Mouse (Mus musculus) megakaryocyte, adult 5-6 weeks (primary cell): Measurements from ENCODE around the gene Zdhhc24. TPM values are rescaled to one million over a fixed set of nuclear protein-coding genes. Genes with fewer than 3 reads are reported as not detected.
"Not testable (repeated sequence)": the region's sequence is repeated elsewhere in the genome, so short reads cannot be mapped to it uniquely, and the experiment has no call there.

Experiments used
- ATAC-seq: 2 replicates; pipeline ENCODE4 v1.8.0; 2016; ENCODE audit warnings: mild to moderate bottlenecking, inconsistent platforms; ENCODE audit not compliant: poor library complexity, severe bottlenecking
- total RNA-seq, 2 experiments: library from RNA; stranded (forward) in 1 of 2; stranded (reverse) in 1 of 2; fragments of 153-499, 151-499 nt in 1 of 2; fragments of 221-1000, 200-1000 nt in 1 of 2; gene quantifications; 2 replicates each; pipeline versions ENCODE4 v1.2.3 to v1.2.4; 2015 to 2017

The Zdhhc24 gene
- total RNA-seq (2015): 5.3 and 5.8 TPM in 2 replicates
- total RNA-seq (2017): 7.1 and 7.6 TPM in 2 replicates

DNA sequence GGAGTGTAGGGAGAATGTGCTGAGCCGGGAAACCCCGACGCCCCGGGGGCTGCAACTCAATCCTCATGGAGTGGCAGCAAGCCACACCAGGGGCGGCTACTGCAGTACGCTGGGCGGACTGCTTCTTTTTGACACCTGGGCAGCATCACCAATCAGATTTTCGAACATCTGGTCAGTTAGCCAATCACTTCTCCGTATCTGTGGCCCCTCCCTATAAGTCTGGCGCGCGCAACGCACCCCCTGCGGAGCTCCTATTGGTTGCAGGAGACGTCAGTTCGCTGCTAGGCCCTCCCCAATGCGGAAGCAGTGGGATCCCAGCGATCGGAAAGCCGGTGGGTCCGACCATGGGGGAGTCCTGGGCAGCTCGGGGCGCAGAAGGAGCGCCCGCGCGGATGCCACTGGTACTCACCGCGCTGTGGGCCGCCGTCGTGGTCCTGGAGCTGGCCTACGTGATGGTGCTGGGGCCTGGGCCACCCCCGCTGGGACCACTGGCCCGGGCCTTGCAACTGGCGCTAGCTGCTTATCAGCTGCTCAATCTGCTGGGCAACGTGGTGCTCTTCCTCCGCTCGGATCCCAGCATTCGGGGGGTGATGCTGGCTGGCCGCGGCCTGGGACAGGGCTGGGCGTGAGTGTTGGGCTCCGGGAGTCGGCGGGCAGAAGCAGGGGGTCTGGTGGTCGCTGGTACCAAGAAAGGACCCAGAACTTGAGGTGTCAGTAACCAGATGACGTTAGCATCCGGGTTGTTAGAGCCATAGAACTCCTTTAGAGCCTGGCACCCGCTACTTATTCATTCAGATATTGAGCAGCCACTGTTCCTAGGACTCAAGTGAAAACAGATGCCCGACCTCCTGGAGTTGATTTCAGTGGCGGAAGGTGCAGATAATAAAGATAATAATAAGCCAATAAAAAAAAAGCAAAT, at the start of gene Zdhhc24:
Gene Zdhhc24 (plus strand): TSS at position 264 of the 919 bp plus-strand sequence.
- ATAC-seq: peak; percentile 100

DNA sequence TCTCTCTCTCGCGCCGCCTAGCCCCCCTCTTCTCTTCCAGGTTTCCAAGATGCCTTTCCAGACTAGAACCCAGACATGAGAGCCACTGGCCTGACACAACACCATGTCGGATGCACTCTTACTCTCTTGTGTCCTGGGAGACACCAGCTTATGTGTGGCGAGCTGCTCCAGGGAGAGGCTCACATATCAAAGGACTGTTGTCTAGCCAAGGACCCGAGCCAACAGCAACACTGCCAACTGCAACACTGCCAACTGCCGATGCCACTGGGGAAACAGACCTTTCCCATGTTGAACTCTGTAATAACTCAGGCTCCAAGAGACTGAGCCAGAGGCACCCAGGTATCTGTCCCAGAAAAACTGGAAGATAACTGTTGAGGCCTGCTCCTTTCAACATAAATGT, 49.3 kb upstream of the Zdhhc24 start:
- ATAC-seq: no peak

DNA sequence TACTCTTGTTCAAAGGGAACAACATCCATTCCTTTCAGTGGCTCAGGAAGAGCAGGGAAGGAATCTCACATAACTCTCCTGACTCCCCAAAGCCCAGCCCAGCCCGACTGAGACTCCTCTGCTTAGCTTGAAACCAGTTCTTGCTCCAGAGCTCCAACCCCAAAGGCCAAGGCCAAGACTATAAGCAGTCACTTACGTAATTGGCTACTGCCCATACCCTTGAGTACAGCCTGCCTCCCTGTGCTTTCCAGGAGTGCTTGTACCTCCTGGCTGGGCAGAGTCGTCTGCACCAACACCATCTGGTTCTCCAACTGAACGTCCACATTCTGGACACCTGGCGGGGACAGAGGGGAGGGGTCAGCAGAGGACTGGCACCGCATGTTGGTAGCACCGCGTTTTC, 44.5 kb upstream of the Zdhhc24 start:
- no peak for ATAC-seq

DNA sequence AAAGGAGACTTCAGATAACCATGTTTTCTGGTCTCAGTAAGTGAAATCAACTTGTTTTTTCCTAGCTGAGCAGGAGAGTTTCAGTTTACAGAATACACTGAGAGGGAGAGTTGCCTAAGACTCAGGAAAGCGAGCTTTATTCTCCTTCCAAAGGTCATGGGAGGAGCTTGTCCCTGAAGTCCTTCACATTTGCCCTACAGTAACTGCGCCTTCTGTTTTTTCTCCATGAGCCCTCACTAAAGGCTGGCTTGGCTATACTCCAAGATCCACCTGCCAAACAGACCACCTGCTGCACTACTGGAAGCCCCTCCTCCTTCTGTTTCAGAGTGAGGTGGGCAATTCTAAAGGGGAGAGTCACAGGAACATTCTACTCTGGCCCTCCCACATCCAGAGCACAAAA, 42.4 kb upstream of the Zdhhc24 start:
- ATAC-seq: no peak

DNA sequence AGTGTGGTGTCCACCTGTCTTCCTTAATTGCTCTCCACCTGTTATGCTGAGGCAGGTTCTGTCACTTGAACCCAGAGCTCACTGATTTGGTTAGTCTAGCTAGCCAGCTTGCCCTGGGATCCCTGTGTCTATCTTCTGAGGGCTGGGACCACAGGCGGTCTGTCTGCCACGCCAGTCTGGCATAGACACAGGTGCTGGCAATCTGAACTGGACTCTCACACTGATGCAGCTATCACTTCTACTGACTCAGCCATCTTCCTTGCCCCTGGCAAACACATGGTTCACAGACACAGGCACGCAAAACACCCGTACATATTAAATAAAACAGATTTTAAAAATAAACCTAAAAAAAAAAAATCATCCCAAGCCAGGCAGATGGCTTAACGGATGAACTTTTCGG, 41.4 kb upstream of the Zdhhc24 start:
- no peak for ATAC-seq

DNA sequence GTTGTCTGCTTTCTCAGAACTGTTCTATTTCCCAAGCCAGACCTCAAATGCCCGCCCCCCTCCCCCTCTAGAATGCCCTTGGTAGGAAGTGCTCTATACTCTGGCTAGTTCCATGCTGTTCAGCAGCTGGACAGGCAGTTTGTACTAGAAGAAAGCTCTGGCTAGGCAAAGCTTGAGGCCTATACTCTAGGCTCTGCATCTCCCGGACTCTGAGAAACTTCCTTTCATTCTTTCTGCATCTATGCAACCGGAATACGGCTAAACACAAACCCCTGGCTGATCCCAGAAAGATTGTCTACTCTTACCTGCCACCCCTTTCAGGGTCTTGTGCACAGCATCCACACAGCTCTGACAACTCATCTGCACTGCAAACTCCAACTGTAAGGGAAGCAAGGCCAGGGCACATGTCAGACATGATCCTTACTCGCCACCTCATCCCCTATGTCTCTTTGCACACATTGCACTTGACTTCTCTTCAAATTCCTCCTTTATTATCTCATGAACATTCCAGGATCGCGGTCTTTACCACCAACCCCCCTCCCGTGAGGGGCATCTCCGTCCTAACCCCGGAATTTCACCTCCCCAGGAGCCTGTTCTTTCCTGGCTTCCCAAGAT, 39.8 kb upstream of the Zdhhc24 start:
- no peak for ATAC-seq

DNA sequence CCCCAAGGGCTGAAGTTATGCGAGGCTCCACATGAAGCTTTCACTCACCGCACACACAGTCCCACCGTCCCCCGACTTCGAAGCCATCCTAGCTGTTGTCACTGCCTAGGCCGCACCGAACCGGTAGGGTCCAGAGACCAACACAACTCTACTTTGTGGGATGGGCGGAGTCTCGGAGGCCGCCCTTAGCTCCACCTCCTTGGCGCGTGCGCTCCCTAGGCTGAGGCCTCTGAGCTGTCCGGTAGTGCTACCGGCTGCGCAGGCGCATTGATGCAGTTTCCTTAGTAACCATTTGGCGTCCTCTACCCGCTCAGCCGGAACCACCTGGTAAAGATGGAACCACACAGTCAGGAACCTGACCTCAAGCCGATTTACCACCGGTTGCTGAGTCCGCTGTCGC, 39.3 kb upstream of the Zdhhc24 start, which contains the start of the genes Ccs and Ccdc87:
Gene Ccs (minus strand): TSS at position 184 of the 400 bp plus-strand sequence.
Gene Ccdc87 (plus strand): TSS at position 218 of the 400 bp plus-strand sequence.
- ATAC-seq: peak; percentile 97

DNA sequence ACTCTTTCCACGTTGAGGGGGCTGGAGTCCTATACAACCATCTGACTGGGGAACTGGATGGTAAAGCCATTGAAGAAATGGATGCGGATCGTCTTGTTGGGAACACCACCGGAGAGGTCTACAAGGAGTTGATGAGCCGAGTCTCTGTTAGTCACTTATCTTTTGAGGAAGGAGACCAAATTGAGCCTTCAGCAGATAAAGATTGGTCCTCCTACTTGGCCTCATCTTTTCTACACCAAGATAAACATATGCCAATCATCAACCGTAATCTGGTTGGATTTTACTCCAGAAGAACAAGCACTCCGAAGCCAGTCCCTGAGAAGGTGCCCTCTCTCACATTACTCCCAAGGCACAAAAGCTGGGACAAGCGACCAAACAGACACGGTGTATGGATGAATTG, 37.6 kb upstream of the Zdhhc24 start:
- ATAC-seq: no peak

- ATAC-seq: no peak
These were observed 35.9 kb upstream of the Zdhhc24 start for GRCm38 (mm10) chr19:4842611-4843010.

GRCm38 (mm10) chr19:4845846-4846245, 32.6 kb upstream of the Zdhhc24 start:
- ATAC-seq: no peak

GRCm38 (mm10) chr19:4847490-4847889, 31.0 kb upstream of the Zdhhc24 start:
- no peak for ATAC-seq

DNA sequence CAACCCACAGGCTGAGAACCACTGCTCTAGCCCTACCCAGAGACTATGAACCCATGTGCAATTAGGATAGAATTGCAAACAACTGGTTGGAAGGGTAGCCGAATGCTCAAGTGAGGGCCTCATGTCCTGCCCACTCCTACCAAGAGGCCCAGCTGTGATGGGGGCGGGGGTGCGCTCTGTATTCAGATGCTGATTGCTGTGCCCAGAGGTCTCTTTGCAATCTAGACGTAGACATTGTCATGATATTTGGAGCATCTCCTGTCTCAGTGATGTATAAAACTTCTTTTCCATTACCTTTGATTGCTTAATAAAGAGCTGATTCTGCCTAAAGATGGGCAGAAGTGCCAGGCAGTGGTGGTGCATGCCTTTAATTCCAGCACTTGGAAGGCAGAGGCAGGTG, 28.7 kb upstream of the Zdhhc24 start:
- ATAC-seq: no peak

DNA sequence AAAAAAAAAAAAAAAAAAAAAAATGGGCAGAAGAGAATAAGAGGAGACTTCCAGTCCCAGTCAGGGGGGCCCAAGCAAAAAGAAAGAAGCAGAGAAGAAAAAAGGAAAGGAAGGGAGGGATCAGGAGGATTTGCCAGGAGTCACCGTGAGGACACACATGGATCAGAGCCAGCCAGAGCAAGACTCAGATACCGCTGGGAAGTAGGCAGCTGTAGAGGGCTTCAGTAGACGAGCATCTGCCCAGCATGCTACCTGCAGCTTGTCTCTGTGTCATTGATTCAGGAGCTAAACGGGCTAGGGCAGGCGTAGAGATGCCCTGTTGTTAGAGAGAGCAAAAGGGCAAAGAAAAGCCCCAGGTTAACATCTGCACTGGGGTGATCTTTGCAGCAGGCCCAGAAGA, 28.2 kb upstream of the Zdhhc24 start:
- ATAC-seq: no peak

GRCm38 (mm10) chr19:4854552-4855469, 23.7 kb upstream of the Zdhhc24 start, which contains the start of gene Ctsf:
TSS of gene Ctsf (plus strand) at chr19:4855130.
- no peak for ATAC-seq

DNA sequence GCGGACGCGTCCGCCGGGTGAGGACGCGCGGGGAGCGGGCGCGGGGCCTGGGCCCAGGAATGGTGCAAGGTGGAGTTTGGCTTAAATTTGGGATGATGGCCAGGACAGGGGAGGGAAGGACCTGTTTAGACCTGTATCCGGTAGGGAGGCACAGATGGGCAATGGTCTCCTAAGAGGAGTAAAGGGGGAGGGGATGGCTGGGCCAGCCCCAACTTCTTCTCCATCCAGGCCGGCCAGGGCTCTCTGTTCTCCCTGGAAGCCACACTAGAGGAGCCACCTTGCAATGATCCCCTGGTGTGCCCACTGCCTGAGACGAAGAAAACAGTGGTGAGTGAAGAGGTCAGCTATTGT, 23.0 kb upstream of the Zdhhc24 start:
- ATAC-seq: no peak

- ATAC-seq: no peak
These were observed 22.5 kb upstream of the Zdhhc24 start for GRCm38 (mm10) chr19:4855951-4856350.

GRCm38 (mm10) chr19:4859081-4859480, 19.4 kb upstream of the Zdhhc24 start:
- ATAC-seq: 0 out of 2 replicates have a peak, but pooled peaks have one; percentile 33

DNA sequence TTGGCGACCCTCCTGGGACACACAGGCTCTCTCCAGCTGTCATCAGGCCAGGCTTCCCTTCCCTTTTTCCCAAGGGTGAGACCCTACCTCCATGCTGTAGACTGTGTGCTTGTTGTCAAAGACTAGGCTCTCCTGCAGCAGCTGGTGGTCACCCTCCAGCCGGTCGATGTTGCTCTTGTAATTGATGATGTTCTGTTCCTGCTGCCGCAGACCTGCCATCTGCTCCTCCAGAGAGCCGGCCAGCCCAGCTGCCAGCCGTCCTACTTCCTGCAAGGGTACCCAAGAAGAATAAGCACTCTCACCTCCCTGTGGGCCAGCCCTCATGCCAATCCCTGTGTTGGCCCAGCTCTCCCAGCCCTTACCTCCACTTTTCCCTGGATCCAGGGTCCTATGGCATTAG, 15.4 kb upstream of the Zdhhc24 start:
- ATAC-seq: no peak

- ATAC-seq: no peak
These were observed 13.3 kb upstream of the Zdhhc24 start for GRCm38 (mm10) chr19:4865147-4865546.

GRCm38 (mm10) chr19:4874613-4875012, 3.9 kb upstream of the Zdhhc24 start:
- not testable (repeated sequence) for ATAC-seq

DNA sequence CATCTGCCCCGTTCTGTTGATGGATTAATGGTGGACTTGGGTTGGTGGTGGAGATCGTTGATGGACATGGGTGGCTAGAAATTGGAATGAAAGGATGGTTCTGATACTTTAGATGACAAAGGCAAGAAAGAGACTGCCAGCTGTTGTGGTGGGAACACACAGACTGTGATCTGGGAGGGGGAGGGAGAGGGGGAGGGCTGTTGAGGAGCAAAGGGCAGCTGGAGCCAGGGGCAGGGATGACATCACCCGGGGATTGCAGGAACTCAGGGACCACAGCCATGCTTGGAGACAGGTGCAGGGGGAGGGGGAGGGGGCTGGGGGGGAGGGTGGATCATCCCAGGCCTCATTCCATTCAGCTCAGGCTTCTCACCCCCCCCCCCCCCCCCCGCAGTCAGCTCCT, 2.2 kb upstream of the Zdhhc24 start:
- ATAC-seq: no peak
